Mouse (Mus musculus): ENCODE results near the gene Tfr2.

The Tfr2 gene

DNA sequence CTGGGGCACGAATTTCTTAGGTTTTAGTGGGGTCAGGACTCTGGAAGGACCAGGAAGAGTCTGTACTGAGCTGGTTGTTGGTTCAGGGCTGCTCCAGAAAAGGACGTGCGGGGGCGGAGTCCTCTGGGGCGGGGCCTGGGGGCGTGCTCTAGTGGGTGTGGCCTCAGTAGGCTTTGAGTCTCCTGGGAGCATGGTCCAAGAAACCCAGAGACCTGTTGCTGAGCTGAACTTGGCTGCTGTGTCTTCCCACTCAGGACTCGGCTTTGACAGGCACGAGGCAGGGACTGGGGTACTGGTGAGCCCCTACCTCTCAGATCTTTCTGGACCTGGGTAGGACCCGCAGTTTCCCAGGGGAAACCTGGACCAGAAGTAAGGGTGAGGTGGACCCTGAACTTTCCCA lies at the start of gene Tfr2:
Gene Tfr2, plus strand, starts transcription at position 176 of the 400 bp plus-strand sequence.
- DNase-seq: peak; percentile 50

DNA sequence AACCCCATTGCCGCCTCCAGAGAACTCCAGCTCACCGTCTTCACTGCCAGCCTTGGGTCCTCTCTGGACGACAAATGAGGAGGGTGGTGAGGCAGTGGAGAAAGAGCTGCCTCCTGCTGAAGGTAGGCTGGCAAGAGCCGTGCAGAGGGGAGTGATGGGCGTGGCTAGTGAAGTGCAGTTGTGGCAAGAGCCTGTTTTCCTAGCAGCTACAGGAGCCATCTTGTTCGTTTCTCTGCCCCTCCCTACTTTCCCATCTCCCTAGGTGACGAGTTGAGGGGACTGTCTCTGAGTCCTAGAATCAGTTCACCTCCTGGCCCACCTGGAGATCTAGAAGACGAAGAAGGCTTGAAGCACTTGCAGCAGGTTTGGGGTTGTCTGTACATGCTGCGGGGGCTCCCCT lies 47.8 kb upstream of the Tfr2 start:
- no peak for DNase-seq

GRCm38 (mm10) chr5:137522711-137523110 lies 46.9 kb upstream of the Tfr2 start:
- DNase-seq: no peak

DNA sequence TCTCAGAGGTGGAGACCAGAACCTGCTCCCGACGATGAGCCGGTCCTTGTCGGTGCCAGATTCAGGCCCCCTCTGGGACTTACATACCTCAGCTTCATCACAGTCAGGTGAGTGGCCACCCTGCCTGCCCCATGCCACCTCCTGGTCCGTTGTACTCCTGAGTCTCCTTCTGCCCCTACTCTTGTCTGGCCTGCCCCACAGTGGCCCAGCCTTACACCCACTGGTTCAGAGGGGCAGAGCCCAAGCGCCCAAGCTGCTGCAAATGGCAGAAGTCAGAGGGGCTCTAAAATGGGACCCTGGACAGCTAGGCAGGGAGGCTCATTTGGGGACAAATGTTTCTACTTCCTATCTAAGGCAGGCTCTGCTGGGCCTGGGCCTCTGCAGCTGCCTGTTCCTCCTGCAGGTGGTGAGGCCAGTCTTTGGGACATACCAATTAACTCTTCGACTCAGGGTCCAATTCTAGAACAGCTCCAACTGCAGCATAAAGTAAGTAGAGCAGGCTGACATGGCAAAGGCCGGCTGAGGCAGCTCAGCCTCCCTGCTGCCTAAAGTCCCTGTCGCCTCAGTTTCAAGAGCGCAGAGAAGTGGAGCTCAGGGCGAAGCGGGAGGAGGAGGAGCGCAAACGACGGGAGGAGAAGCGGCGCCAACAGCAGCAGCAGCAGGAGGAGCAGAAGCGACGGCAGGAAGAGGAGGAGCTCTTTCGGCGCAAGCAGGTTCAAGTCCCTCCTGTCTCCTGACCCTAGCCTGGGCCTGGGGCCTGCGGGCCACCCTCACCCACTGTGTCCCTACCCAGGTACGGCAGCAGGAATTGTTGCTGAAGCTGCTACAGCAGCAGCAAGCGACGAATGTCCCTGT lies 46.0 kb upstream of the Tfr2 start:
- DNase-seq: no peak

DNA sequence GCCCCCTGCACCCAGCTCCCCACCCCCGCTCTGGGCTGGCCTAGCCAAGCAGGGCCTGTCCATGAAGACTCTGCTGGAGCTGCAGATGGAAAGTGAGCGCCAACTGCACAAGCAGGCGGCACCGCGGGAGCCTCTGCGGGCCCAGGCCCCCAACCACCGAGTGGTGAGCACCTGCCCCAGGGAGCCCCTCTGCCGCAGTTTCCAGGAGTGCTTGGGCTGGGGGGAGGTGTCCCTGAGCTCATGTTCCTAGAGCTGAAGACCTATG lies 45.5 kb upstream of the Tfr2 start:
- no peak for DNase-seq

DNA sequence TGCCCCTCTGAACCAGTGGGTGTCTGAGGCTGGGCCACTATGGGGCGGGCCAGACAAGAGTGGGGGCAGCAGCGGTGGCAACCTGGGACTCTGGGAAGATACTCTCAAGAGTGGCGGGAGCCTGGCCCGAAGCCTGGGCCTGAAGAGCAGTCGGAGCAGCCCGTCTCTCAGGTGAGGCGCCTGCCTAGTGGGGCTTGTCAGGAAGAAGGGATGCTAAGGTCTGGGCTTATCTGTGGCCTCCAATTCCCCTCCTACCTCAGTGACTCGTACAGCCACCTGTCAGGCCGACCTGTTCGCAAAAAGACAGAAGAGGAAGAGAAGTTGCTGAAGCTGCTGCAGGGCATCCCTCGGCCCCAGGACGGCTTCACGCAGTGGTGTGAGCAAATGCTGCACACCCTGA lies 45.0 kb upstream of the Tfr2 start:
- no peak for DNase-seq

DNA sequence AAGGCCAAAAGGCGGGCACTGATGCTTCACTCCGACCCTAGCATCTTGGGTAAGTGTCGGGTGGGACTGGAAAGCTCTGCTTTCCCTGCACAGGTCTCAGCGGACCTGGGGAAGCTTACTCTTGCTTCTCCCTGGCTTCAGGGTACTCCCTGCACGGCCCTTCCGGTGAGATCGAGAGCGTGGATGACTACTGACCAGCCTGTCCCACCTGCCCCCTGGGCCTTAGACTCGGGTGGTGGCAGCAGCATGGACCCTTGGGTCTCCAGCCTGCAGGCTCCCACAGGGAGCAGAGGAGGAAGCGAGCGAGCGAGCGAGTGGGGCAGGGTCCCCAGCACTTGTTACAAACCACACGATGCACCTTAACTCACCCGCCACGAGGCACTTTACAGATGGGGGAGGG lies 44.1 kb upstream of the Tfr2 start:
- DNase-seq: no peak

- DNase-seq: no peak
Measured at GRCm38 (mm10) chr5:137526192-137526936, 43.3 kb upstream of the Tfr2 start.

- DNase-seq: no peak
Measured at GRCm38 (mm10) chr5:137527413-137527812, 42.2 kb upstream of the Tfr2 start.

DNA sequence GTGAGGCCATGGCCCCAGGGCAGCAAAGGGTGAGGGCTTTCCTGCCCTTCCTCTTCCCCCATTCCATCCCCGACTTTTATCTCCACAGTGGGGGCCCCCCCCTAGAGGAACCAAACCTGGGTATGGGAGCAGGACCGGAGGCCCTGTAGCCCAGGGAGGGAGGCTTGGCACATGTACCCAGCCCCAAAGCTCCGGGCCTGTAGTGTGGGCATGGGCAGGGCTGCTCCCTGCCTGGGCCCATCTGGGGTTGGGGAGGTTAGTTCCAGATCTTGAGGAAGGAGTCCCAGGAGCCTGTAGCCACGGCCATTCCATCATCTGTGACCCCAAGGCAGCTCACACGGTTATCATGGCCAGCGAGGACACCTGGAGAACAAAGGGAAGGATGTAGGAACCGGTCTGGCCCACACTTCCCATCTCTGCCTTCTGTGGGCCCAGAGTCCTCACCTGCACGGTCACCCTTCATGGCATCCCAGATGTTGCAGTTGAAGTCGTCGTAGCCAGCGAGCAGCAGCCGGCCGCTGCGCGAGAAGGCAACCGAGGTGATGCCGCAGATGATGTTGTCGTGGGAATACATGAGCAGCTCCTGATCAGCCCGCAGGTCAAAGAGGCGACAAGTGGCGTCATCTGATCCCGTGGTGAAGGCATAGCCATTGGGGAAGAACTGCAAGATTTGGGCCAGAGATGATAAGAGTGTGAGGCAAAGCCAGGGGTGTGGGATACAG lies 41.2 kb upstream of the Tfr2 start:
- DNase-seq: no peak

- DNase-seq: no peak
Measured at GRCm38 (mm10) chr5:137529221-137529995, 40.2 kb upstream of the Tfr2 start.

GRCm38 (mm10) chr5:137530075-137530474 lies 39.6 kb upstream of the Tfr2 start:
- DNase-seq: no peak

DNA sequence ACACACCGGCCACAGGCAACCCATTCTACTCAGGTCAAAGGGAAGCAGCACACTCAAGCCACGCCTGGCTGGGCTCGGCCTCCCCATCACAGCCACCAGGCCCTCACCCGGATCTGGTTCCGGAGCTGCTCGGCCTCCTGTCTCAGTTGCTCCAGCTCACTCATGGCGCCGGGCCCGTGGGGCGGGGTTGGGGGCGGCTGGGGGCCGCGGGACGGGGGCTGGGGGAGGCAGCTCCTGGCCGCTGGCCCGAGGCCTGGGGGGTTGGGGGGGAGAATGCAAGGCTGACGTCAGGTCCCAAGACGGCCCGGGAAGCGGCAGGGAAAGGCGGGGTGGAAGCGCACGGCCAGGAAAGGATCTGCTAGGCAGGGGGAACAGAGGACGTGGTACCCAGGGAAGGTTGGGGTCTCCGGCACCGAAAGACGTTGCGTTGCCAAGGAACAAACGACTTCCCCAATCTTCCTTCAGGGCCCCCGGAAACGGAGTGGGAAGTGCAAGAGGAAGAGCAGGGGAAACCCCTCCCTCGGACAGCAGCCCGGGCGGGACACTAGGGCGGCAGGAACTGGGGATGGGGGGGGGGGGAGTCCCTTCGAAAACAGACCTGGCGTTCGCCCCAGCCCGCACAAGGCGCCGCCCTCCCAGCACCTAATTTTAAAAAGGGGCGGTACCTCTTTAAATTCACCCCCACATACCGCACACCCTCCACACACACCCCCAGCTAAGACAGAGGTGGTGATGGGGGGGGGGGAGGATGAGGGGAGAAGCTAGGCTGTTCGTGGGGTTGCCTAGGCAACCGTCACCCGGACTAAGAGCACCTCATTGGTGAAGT lies 38.8 kb upstream of the Tfr2 start:
- peak; percentile 36 for DNase-seq

- DNase-seq: peak; percentile 67
Measured at GRCm38 (mm10) chr5:137531414-137532130, 38.1 kb upstream of the Tfr2 start.

GRCm38 (mm10) chr5:137532131-137532807 lies 37.4 kb upstream of the Tfr2 start:
- peak; percentile 42 for DNase-seq

- DNase-seq: no peak
Measured at GRCm38 (mm10) chr5:137532808-137533116, 36.9 kb upstream of the Tfr2 start.

DNA sequence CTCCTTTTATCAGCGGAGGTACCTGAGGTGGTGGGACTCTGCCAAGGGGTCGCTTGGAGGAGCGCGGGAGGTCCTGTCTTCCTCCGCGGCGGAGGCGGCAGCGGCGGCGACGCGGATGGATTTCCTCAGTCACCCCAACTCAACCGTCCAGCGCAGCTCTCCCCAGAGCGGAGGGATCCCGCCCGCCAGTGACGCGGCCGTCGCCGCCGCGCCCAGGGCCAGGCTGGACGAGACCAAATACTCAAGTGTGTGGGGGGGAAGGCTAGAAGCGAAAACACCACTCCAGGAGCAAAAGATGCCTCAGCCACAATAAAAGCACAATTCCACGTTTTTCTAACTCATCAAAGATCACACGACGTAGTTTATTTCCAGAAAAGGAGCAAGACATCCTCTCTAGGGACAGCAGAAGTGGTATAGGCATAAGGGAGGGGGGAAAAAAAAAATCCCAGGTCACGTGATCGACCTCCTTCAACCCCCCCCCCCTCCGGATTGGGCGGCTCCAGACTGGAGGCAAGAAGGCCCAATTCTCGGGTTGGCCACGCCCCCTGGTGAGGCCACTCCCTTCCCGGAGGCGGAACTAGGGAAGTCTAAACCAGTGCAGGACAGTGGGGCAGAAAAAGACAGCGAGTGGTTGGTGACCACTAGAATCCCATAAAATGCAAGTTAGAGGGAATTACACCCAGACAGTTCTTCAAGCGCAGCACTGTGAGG lies 36.4 kb upstream of the Tfr2 start, which contains the start of the genes Epo and Gnb2:
Gene Epo, minus strand, starts transcription at position 126 of the 711 bp plus-strand sequence.
Gene Gnb2, minus strand, starts transcription at position 394 of the 711 bp plus-strand sequence.
- DNase-seq: peak; percentile 98

- DNase-seq: no peak
Measured at GRCm38 (mm10) chr5:137534762-137535161, 34.9 kb upstream of the Tfr2 start.

DNA sequence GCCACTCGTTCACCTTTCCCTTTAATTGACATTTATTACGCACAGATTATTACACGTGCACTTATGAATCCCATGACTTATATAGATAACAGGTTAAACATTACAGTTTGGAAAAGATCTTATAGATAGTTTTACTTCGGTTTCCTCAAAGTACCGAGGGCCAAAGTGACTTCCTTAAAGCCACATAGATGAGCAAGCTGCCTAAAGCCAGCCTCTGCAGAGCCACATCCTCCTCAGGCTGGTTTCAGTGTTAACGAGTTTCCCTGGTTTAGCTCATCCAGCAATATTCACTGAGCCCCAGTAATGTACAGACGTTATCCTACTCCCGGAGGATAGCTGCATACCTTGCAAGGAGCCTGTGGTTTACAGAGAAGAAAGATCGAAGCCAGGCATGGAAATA lies 34.3 kb upstream of the Tfr2 start:
- DNase-seq: no peak

DNA sequence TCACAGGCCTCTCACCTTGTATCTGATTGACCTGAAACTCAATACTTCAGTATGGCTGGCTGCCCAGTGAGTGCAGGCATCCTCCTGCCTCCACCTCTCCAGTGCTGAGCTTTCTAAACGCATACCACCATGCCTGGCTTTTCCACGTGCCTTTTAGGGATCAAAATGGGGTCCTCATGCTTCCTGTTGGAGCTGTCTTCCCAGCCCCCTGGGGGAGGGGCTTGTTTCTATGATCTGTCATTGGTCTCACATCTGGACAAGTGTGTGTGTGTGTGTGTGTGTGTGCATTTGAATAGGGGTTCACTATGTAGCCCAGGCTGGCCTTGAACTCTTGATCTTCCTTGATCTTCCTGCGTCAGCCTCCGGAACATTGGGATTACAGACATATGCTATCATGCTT lies 32.2 kb upstream of the Tfr2 start:
- no peak for DNase-seq
